Mouse (Mus musculus): ENCODE measurements at regions not wholly inside any gene's neighbourhood (a gene's known extent, or its start where the extent isn't known, plus 50 kb on each side); places are given as distances from the start of the nearest gene placed in this dataset.

DNA sequence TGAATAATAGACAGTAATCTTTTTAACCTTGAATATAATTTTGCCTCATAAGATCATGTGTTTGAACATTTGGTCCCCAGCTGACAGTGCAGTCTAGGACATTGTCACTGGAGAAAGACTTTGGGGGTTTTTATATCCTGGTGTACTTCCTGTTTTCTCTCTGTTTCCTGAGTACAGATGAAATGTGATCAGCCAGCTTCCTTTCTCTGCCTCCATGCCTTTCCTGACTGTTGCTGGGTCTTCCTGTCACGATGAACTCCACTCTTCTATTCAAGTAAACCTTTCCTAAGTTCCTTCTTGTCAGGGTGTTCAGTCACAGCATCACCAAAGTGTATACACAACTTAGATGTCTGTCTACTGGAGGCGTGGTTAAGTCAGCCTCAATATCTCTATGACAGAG, 59.6 kb downstream of the Klf4 start:
- no peaks in the 10 kb centered on the region for H3K9me3 ChIP-seq (replicated peaks; ENCODE audit: low read length)
- no peaks in the 10 kb centered on the region for H3K79me2 ChIP-seq (replicated peaks; ENCODE audit: control insufficient read depth, extremely low read depth, insufficient read depth, poor library complexity, severe bottlenecking)
- dilution Hi-C loops (cut with MboI; ENCODE audit: extremely low pct_ligation_motif_present, extremely low pct_unique_long_range_greater_than_20kb, low sequenced_read_pairs), result no loop called here
- no peaks in the 10 kb centered on the region for H3K36me3 ChIP-seq (replicated peaks in 1 of 2; ENCODE audit: control insufficient read depth in 1 of 2, insufficient read depth in 1 of 2, low read length in 1 of 2)
- H3K4me3 ChIP-seq (replicated peaks in 1 of 3; ENCODE audit: low read depth in 2 of 3, low read length in 2 of 3, poor library complexity in 1 of 3), result no peak overlapping the region
- no peak for DNase-seq (ENCODE audit: extremely low read depth)
- H3K9ac ChIP-seq (ENCODE audit: insufficient read depth, low read depth), result no peak overlapping the region
- no peak overlapping the region for H3K27ac ChIP-seq (ENCODE audit: insufficient read depth, low read depth)
- TF ChIP-seq RAD21 (IDR thresholded peaks at IDR 0.05; ENCODE audit: low read depth, low read length), result no peak
- TF ChIP-seq ZNF384 (IDR thresholded peaks at IDR 0.05; ENCODE audit: low read depth, low read length), result no peak
- no peak for TF ChIP-seq ETS1 (conservative IDR thresholded peaks at IDR 0.05; ENCODE audit: low read depth, low read length)
- no peak for TF ChIP-seq USF2 (conservative IDR thresholded peaks at IDR 0.05; ENCODE audit: low read depth, low read length)
- no peak for TF ChIP-seq NRF1 (IDR thresholded peaks at IDR 0.05; ENCODE audit: low read depth, low read length)
- TF ChIP-seq POLR2A (IDR thresholded peaks at IDR 0.05; ENCODE audit: low read depth, low read length), result no peak
- no peak for TF ChIP-seq JUN (IDR thresholded peaks at IDR 0.05; ENCODE audit: insufficient read depth, low read depth, low read length)
- TF ChIP-seq UBTF (IDR thresholded peaks at IDR 0.05; ENCODE audit: low read depth, low read length), result no peak
- no peak for TF ChIP-seq TCF12 (IDR thresholded peaks at IDR 0.05; ENCODE audit: low read depth, low read length)
- TF ChIP-seq MEF2A (IDR thresholded peaks at IDR 0.05; ENCODE audit: borderline replicate concordance, low read depth, low read length), result no peak
- TF ChIP-seq MYC (IDR thresholded peaks at IDR 0.05; ENCODE audit: low read depth, low read length), result no peak
- no peak for TF ChIP-seq POLR2AphosphoS2 (IDR thresholded peaks at IDR 0.05; ENCODE audit: low read depth, low read length)
- TF ChIP-seq TBP (conservative IDR thresholded peaks at IDR 0.05; ENCODE audit: low read depth, low read length), result no peak
- no peak for TF ChIP-seq HCFC1 (IDR thresholded peaks at IDR 0.05; ENCODE audit: low read depth, low read length)
- TF ChIP-seq EP300 (IDR thresholded peaks at IDR 0.05; ENCODE audit: low read length), result no peak
- TF ChIP-seq JUND (conservative IDR thresholded peaks at IDR 0.05; ENCODE audit: low read depth, low read length), result no peak
- no peak for TF ChIP-seq SMC3 (IDR thresholded peaks at IDR 0.05; ENCODE audit: low read depth, low read length)
- TF ChIP-seq E2F4 (IDR thresholded peaks at IDR 0.05; ENCODE audit: insufficient replicate concordance, low read depth, low read length), result no peak
- TF ChIP-seq RCOR1 (conservative IDR thresholded peaks at IDR 0.05; ENCODE audit: low read depth, low read length), result no peak
- no peak overlapping the region for H3K4me2 ChIP-seq (ENCODE audit: insufficient read depth, low read depth, poor library complexity, severe bottlenecking)
- H3K4me1 ChIP-seq (ENCODE audit: control insufficient read depth in 1 of 2, insufficient read depth in 2 of 2), result peaks cover 0 to 12% of the 10 kb centered on the region in 2 experiments; a peak in 2 of 4 replicates
- H3K27me3 ChIP-seq (replicated peaks), result no peaks in the 10 kb centered on the region
- in situ Hi-C loops (cut with MboI; ENCODE audit: low pct_ligation_motif_present, low pct_unique_long_range_greater_than_20kb, low sequenced_read_pairs), result no loop called here

- no peak overlapping the region for H3K4me2 ChIP-seq (ENCODE audit: insufficient read depth, low read depth, poor library complexity, severe bottlenecking)
- in situ Hi-C loops (cut with MboI; ENCODE audit: low pct_ligation_motif_present, low pct_unique_long_range_greater_than_20kb, low sequenced_read_pairs), result no loop called here
- H3K36me3 ChIP-seq (replicated peaks in 1 of 2; ENCODE audit: control insufficient read depth in 1 of 2, insufficient read depth in 1 of 2, low read length in 1 of 2), result no peaks in the 10 kb centered on the region
- TF ChIP-seq NRF1 (IDR thresholded peaks at IDR 0.05; ENCODE audit: low read depth, low read length), result no peak
- TF ChIP-seq PAX5 (IDR thresholded peaks at IDR 0.05; ENCODE audit: low read length), result no peak
- no peak for TF ChIP-seq GABPA (IDR thresholded peaks at IDR 0.05; ENCODE audit: insufficient replicate concordance, low read depth, low read length)
- no peak for TF ChIP-seq POLR2A (IDR thresholded peaks at IDR 0.05; ENCODE audit: low read depth, low read length)
- H3K9me3 ChIP-seq (replicated peaks; ENCODE audit: low read length), result no peaks in the 10 kb centered on the region
- H3K9ac ChIP-seq (ENCODE audit: insufficient read depth, low read depth), result no peak overlapping the region
- DNase-seq (ENCODE audit: extremely low read depth), result no peak
- H3K27ac ChIP-seq (ENCODE audit: insufficient read depth, low read depth), result no peak overlapping the region
- H3K79me2 ChIP-seq (replicated peaks; ENCODE audit: control insufficient read depth, extremely low read depth, insufficient read depth, poor library complexity, severe bottlenecking), result no peaks in the 10 kb centered on the region
- no peak overlapping the region for H3K4me3 ChIP-seq (replicated peaks in 1 of 3; ENCODE audit: low read depth in 2 of 3, low read length in 2 of 3, poor library complexity in 1 of 3)
- H3K4me1 ChIP-seq (ENCODE audit: control insufficient read depth in 1 of 2, insufficient read depth in 2 of 2), result peaks cover 0 to 12% of the 10 kb centered on the region in 2 experiments; a peak in 2 of 4 replicates
- dilution Hi-C loops (cut with MboI; ENCODE audit: extremely low pct_ligation_motif_present, extremely low pct_unique_long_range_greater_than_20kb, low sequenced_read_pairs), result no loop called here
- no peaks in the 10 kb centered on the region for H3K27me3 ChIP-seq (replicated peaks)
Observed at GRCm38 (mm10) chr4:55470779-55471663, 61.2 kb downstream of the Klf4 start.

Measured in CH12.LX (cell line).